Mouse (Mus musculus) spleen, postnatal 14 days (tissue): Measurements from ENCODE around the gene St6galnac6.

ENCODE experiments used
- DNase-seq, 2 experiments: peaks; one replicate each; pipeline ENCODE4 v3.0.0; 2021 to 2022; ENCODE audit warnings: low spot score in 2 of 2

St6galnac6 gene

GRCm38 (mm10) chr2:32585149-32585714 is 14.3 kb upstream of the St6galnac6 start:
- DNase-seq = no peak

GRCm38 (mm10) chr2:32586871-32587351 is 12.6 kb upstream of the St6galnac6 start, which contains the start of gene St6galnac4:
Gene St6galnac4, plus strand, starts transcription at chr2:32587095.
- DNase-seq = peak; percentile 77 to 82

- peak in 1 of 2 experiments; percentile 35 for DNase-seq
Measured at GRCm38 (mm10) chr2:32587731-32588321, 11.7 kb upstream of the St6galnac6 start.

GRCm38 (mm10) chr2:32589213-32589795 is 10.2 kb upstream of the St6galnac6 start:
- no peak for DNase-seq

- DNase-seq = no peak
Measured at GRCm38 (mm10) chr2:32590224-32590623, 9.3 kb upstream of the St6galnac6 start.

GRCm38 (mm10) chr2:32591249-32591648 is 8.3 kb upstream of the St6galnac6 start:
- no peak for DNase-seq

- no peak for DNase-seq
Measured at GRCm38 (mm10) chr2:32596725-32597124, 2.8 kb upstream of the St6galnac6 start.

GRCm38 (mm10) chr2:32597248-32597647 is 2.3 kb upstream of the St6galnac6 start:
- no peak for DNase-seq

- DNase-seq = no peak
Measured at GRCm38 (mm10) chr2:32597699-32598098, 1.8 kb upstream of the St6galnac6 start.

- DNase-seq = no peak
Measured at GRCm38 (mm10) chr2:32598506-32598905, 1.0 kb upstream of the St6galnac6 start.

- DNase-seq = peak in 1 of 2 experiments; percentile 48
Measured at GRCm38 (mm10) chr2:32601417-32602065, 2.0 kb downstream of the St6galnac6 start.

GRCm38 (mm10) chr2:32602600-32603054 is 3.1 kb downstream of the St6galnac6 start:
- peak; percentile 80 to 87 for DNase-seq

GRCm38 (mm10) chr2:32604631-32605030 is 5.1 kb downstream of the St6galnac6 start:
- no peak for DNase-seq

- DNase-seq = peak; percentile 73 to 85
Measured at GRCm38 (mm10) chr2:32606161-32607142, 6.9 kb downstream of the St6galnac6 start.

- DNase-seq = peak in 1 of 2 experiments; percentile 27
Measured at GRCm38 (mm10) chr2:32607262-32607947, 7.9 kb downstream of the St6galnac6 start.

- peak; percentile 29 to 31 for DNase-seq
Measured at GRCm38 (mm10) chr2:32608141-32608777, 8.8 kb downstream of the St6galnac6 start.

- DNase-seq = no peak
Measured at GRCm38 (mm10) chr2:32608778-32609435, 9.4 kb downstream of the St6galnac6 start.

GRCm38 (mm10) chr2:32610610-32611229 is 11.2 kb downstream of the St6galnac6 start:
- DNase-seq = no peak

- no peak for DNase-seq
Measured at GRCm38 (mm10) chr2:32612274-32612673, 12.8 kb downstream of the St6galnac6 start.
